Mouse (Mus musculus) kidney, embryonic 15.5 days (tissue): Measurements from ENCODE around the gene Hsd17b6. TPM values are rescaled to one million over a fixed set of nuclear protein-coding genes. Genes with fewer than 3 reads are reported as not detected.

Experiments
- ATAC-seq: fragments of 200-750 bp; cut with Nextera tagmentation; replicated peaks from 2 replicates; pipeline ENCODE4 v1.8.0; 2017; ENCODE audit warnings: moderate TSS enrichment; ENCODE audit not compliant: low FRiP score
- H3K27ac ChIP-seq: fragments of 300-500 bp; sonication (generic); 2 replicates; pipeline ENCODE4 v1.5.1; 2015; ENCODE audit warnings: mild to moderate bottlenecking, inconsistent platforms
- H3K27me3 ChIP-seq: fragments of 300-500 bp; sonication (generic); 2 replicates; pipeline ENCODE4 v1.6.1; 2015; ENCODE audit warnings: inconsistent platforms
- H3K36me3 ChIP-seq: fragments of 300-500 bp; sonication (generic); 2 replicates; pipeline ENCODE4 v1.6.1; 2015; ENCODE audit warnings: inconsistent platforms
- H3K4me1 ChIP-seq: fragments of 300-500 bp; sonication (generic); 2 replicates; pipeline ENCODE4 v1.6.1; 2015; ENCODE audit warnings: inconsistent platforms
- H3K4me2 ChIP-seq: fragments of 300-500 bp; sonication (generic); 2 replicates; pipeline ENCODE4 v1.6.1; 2015; ENCODE audit warnings: moderate library complexity, mild to moderate bottlenecking, inconsistent platforms
- H3K4me3 ChIP-seq: fragments of 300-500 bp; sonication (generic); replicated peaks from 2 replicates; pipeline ENCODE4 v1.5.1; 2015; ENCODE audit warnings: mild to moderate bottlenecking, inconsistent platforms
- H3K9ac ChIP-seq: fragments of 300-500 bp; sonication (generic); 2 replicates; pipeline ENCODE4 v1.6.1; 2015; ENCODE audit warnings: mild to moderate bottlenecking, inconsistent platforms
- H3K9me3 ChIP-seq: fragments of 300-500 bp; sonication (generic); replicated peaks from 2 replicates; pipeline ENCODE4 v1.6.1; 2016; ENCODE audit warnings: inconsistent platforms
- WGBS: fragments of 180-500 bp; shearing (Covaris S2); methylation state at CpG from one replicate; pipeline ENCODE4 v1.1.7; 2015; ENCODE audit warnings: mixed read lengths; 5-methylcytosine and 5-hydroxymethylcytosine counted together
- polyA plus RNA-seq: library from polyadenylated mRNA; unstranded; fragments of >200 nt; fragmentation: Nextera tagmentation; extraction: Ambion mirVana; gene quantifications from 2 replicates; pipeline ENCODE4 v1.2.1, GENCODE M21; 2015

Gene Hsd17b6
- polyA plus RNA-seq, 1 experiment from 2014 or later = not detected

DNA sequence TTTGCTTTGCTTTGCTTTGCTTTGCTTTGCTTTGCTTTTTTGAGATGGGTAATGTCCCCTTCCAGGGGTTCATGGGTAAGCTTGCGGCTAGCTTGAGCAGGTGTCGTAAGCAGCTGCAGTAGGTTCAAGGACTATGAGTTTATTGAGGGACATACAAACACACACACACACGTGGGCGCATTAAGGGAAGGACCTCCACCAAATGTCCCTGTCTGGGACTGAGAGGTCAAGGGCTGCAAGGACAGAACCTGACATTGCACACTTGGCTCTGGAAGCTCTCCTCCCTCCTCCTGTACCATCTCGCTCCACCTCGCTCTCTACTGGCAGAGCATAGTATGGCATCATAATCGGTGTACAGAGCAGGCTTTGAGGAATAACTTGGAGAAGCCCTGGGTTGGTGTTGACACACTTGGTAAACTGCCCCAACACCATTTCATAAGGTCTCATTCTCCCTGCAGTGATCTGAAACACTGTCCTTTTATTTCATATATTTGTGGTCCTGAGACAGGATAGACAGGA is 48.2 kb downstream of the Hsd17b6 start:
- H3K4me1 ChIP-seq = no peaks in the 10 kb centered on the region
- H3K4me3 ChIP-seq = no peak overlapping the region
- WGBS = 91% methylated on average over 7 of the region's 7 CpGs
- H3K27ac ChIP-seq = no peak overlapping the region
- no peak overlapping the region for H3K4me2 ChIP-seq
- H3K27me3 ChIP-seq = no peaks in the 10 kb centered on the region
- no peak for ATAC-seq
- no peak overlapping the region for H3K9ac ChIP-seq
- H3K36me3 ChIP-seq = no peaks in the 10 kb centered on the region
- no peaks in the 10 kb centered on the region for H3K9me3 ChIP-seq

DNA sequence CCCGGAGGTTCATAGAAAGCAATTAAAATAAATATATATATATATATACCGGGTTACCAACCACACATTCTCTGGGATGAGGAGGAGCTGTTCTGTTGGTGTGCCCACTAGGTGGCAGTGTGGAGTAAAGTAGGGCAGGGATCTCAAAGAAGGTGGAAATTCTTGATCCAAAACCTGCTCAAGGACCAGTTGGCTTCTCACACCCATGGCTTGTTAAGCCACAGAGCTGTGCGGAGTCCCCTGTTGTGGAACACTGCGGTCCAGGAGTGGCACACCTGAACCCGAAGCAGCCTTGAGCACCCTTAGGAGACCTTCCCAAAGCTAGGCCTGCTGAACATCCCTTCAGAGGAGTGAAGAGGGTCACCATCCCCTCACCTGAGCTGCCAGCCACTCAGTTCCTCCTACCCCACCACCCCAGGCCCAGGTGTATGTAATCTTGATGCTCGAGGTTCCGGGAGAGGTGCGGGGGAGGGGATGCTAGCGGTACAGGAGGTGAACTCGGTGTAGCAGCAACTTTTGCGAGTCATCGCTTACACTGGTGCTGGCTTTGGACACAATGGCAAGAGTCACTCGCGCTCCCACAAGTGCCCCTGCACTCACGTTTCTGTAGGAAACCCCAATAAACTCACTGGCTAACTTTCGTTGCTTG is 51.1 kb downstream of the Hsd17b6 start:
- Histone ChIP-seq H3K27ac (no peak overlapping the region), H3K4me1 (no peaks in the 10 kb centered on the region), H3K4me2 (no peak overlapping the region), H3K4me3 (no peak overlapping the region), H3K36me3 (no peaks in the 10 kb centered on the region), H3K27me3 (no peaks in the 10 kb centered on the region), H3K9ac (no peak overlapping the region), H3K9me3 (no peaks in the 10 kb centered on the region)
- ATAC-seq = peak; percentile 40; the same call in 1 of the 2 replicates
- 59% methylated on average over 16 of the region's 16 CpGs for WGBS

DNA sequence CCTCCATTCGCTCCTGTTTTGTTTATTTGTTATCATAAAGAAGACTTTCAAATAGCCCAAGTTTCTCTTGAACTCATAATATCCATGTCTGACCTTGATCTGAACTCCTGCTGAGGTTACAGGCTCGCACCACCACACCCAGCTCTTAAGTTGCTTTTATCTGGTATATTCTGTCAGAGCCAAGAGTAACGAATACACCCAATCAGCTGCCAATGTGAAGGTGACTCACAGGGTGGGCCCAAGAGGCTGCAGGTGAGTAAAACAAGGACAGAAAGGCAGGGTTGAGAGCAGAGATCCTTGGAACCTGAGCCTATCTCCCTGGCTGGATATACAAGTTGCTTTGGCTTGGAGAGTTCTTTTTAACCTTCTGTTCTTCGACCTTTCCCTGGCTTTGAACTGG is 52.4 kb downstream of the Hsd17b6 start:
- no peaks in the 10 kb centered on the region for H3K36me3 ChIP-seq
- WGBS = 70% methylated on average over 4 of the region's 4 CpGs
- H3K4me2 ChIP-seq = no peak overlapping the region
- H3K4me1 ChIP-seq = no peaks in the 10 kb centered on the region
- H3K9ac ChIP-seq = no peak overlapping the region
- no peak overlapping the region for H3K4me3 ChIP-seq
- no peak for ATAC-seq
- no peaks in the 10 kb centered on the region for H3K27me3 ChIP-seq
- H3K9me3 ChIP-seq = no peaks in the 10 kb centered on the region
- H3K27ac ChIP-seq = no peak overlapping the region

DNA sequence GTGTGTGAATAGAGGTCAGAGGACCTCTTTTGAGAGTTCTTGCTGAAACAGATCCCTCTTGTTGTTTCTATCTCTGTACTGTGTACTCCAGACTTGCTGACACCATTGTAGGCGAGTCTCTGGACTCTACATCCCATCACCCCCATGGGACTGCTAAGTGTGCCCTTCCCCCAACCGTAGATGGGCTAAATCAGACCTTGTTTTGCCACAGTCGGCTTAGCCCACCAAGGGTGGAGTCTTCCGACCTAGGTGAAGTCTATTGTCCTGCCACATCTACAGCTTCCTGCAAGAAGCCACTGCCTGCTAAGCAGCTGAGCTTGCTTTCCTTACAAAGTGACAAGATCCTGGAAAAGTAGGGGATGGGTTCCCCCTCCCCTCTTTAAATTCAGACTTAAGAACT is 55.6 kb downstream of the Hsd17b6 start:
- ATAC-seq = no peak
- no peak overlapping the region for H3K27ac ChIP-seq
- no peak overlapping the region for H3K4me2 ChIP-seq
- 74% methylated on average over 4 of the region's 4 CpGs for WGBS
- no peaks in the 10 kb centered on the region for H3K27me3 ChIP-seq
- no peaks in the 10 kb centered on the region for H3K9me3 ChIP-seq
- no peaks in the 10 kb centered on the region for H3K4me1 ChIP-seq
- H3K36me3 ChIP-seq = no peaks in the 10 kb centered on the region
- H3K4me3 ChIP-seq = no peak overlapping the region
- H3K9ac ChIP-seq = no peak overlapping the region

DNA sequence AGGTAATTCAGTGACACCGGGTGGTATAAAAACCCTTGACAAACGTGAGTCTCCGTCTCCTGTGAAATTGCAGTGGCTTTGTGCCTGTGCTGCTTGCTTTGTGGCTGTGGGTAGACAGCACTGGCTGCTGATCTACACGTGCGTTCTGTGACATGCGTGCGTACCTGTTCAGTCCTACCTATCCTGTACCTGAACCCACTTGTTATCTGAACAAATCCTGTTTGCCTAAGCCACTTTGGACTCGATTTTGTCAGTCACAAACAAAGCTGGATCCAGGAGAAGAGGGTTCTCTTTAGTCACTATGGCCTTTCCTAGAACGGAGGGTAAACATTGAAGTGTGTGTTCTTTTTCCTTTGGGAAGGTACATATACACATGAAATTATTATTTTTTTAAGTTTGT is 56.0 kb downstream of the Hsd17b6 start:
- H3K4me1 ChIP-seq = no peaks in the 10 kb centered on the region
- no peaks in the 10 kb centered on the region for H3K9me3 ChIP-seq
- no peaks in the 10 kb centered on the region for H3K36me3 ChIP-seq
- no peaks in the 10 kb centered on the region for H3K27me3 ChIP-seq
- ATAC-seq = no peak
- H3K27ac ChIP-seq = no peak overlapping the region
- H3K4me2 ChIP-seq = no peak overlapping the region
- H3K9ac ChIP-seq = no peak overlapping the region
- 78% methylated on average over 9 of the region's 9 CpGs for WGBS
- no peak overlapping the region for H3K4me3 ChIP-seq

DNA sequence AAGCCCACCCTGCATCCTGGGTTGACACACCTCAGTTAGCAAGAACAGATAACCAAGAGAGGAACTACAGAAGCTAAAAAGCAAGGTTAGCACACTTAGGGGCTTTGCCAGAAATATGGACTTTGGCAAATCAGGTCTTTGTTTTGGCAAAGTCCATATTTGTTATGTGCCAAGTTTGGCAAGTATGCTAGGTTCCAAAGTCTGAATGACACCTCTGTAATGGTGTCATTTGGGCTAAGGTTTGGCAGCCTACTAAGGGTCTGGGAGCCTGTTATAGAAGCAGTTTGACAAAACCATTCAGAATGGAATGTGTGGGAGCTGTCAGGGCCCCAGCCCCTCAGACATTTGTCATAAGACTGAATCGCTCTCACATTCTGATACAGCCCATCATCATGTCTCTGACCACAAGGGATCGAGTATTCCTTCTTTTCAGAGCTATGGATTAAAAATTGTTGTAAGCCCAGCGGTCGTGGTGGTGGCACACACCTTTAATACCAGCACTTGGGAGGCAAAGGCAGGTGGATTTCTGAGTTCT is 57.7 kb downstream of the Hsd17b6 start:
- Histone ChIP-seq H3K27me3 (no peaks in the 10 kb centered on the region), H3K9ac (no peak overlapping the region), H3K4me2 (no peak overlapping the region), H3K36me3 (no peaks in the 10 kb centered on the region), H3K9me3 (no peaks in the 10 kb centered on the region), H3K4me3 (no peak overlapping the region), H3K4me1 (no peaks in the 10 kb centered on the region), H3K27ac (no peak overlapping the region)
- no peak for ATAC-seq
- WGBS = 79% methylated on average over 4 of the region's 4 CpGs

DNA sequence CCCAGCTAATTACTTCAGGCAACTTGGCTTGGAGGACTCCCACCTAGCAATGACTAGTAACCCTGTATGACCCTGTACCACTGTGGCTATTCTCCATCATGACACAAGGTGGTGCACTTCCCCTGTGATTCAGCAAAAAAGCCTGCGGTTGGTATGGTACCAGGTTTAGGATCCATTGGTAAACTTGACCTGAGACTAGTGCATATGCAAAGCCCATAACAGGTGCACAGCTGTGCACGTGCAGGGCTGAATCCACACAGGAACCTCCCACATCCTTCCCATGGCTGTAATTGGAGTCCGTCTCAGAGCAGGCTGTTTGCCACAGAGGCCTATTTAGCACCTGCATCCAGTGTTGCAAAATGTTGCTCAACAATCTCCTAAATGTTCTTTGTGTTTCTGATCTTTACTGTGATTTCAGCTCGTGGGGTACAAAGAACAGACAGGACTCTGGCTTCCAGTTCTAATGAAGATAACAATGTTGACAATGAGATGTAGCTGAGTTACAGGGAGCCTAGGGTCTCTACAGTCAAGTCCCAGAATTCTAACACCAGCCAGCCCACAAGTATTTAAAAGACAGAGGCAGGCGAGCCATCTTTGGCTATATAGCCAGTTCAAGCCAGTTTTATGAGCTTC is 61.9 kb downstream of the Hsd17b6 start:
- Histone ChIP-seq H3K4me1 (no peaks in the 10 kb centered on the region), H3K27me3 (no peaks in the 10 kb centered on the region), H3K36me3 (no peaks in the 10 kb centered on the region), H3K9ac (no peak overlapping the region), H3K9me3 (no peaks in the 10 kb centered on the region), H3K27ac (no peak overlapping the region), H3K4me3 (no peak overlapping the region), H3K4me2 (no peak overlapping the region)
- ATAC-seq = peak; percentile 75
- WGBS = 32% methylated on average over 5 of the region's 5 CpGs

Other genes with a start within 250 kb of the Hsd17b6 start
- gene Rdh1, start 247.9 kb downstream of the Hsd17b6 start, polyA plus RNA-seq = 0.12 and 0.14 TPM in 2 replicates
- gene Rdh16f1, start 247.8 kb downstream of the Hsd17b6 start, polyA plus RNA-seq = 0.34 TPM in 1 of 2 replicates, not detected in the other
- gene Rdh9, start 231.2 kb downstream of the Hsd17b6 start, polyA plus RNA-seq = 0.19 TPM in 1 of 2 replicates, not detected in the other
- gene Rdh16, start 206.5 kb downstream of the Hsd17b6 start, polyA plus RNA-seq = 0.36 and 0.45 TPM in 2 replicates
- 2.0 TPM in 2 replicates for gene Rdh19, start 157.7 kb downstream of the Hsd17b6 start, polyA plus RNA-seq
- 0.64 and 0.72 TPM in 2 replicates for gene Rdh16f2, start 141.1 kb downstream of the Hsd17b6 start, polyA plus RNA-seq
- gene Rdh7, start 118.8 kb downstream of the Hsd17b6 start, polyA plus RNA-seq = not detected in 2 replicates
- gene Sdr9c7, start 109.1 kb downstream of the Hsd17b6 start, polyA plus RNA-seq = 0.08 TPM in 1 of 2 replicates, not detected in the other
- gene Prim1, start 7.6 kb upstream of the Hsd17b6 start, polyA plus RNA-seq = 84.9 and 92.8 TPM in 2 replicates
- 838 and 886 TPM in 2 replicates for gene Naca, start 28.0 kb upstream of the Hsd17b6 start, polyA plus RNA-seq
- gene Ptges3, start 51.3 kb upstream of the Hsd17b6 start, polyA plus RNA-seq = 493 and 571 TPM in 2 replicates
- gene Atp5b, start 75.7 kb upstream of the Hsd17b6 start, polyA plus RNA-seq = 2,850 and 2,855 TPM in 2 replicates
- 12.7 and 14.2 TPM in 2 replicates for gene Baz2a, start 84.0 kb upstream of the Hsd17b6 start, polyA plus RNA-seq
- gene Rbms2, start 172.7 kb upstream of the Hsd17b6 start, polyA plus RNA-seq = 40.6 and 42.8 TPM in 2 replicates
- gene Gls2, start 186.8 kb upstream of the Hsd17b6 start, polyA plus RNA-seq = 1.4 and 1.8 TPM in 2 replicates
- gene Spryd4, start 204.2 kb upstream of the Hsd17b6 start, polyA plus RNA-seq = 32.8 and 34.3 TPM in 2 replicates
- gene Mip, start 218.2 kb upstream of the Hsd17b6 start, polyA plus RNA-seq = not detected in 2 replicates
- 64.4 and 71.7 TPM in 2 replicates for gene Timeless, start 224.5 kb upstream of the Hsd17b6 start, polyA plus RNA-seq
- gene Apon, start 246.5 kb upstream of the Hsd17b6 start, polyA plus RNA-seq = 0.40 and 0.45 TPM in 2 replicates